Mouse (Mus musculus): ENCODE results near the gene Vezf1.

GRCm38 (mm10) chr11:88047871-88048531 lies 20.1 kb upstream of the Vezf1 start:
- TF ChIP-seq CTCF (IDR thresholded peaks at IDR 0.05) (no peak; the same call in 1 of the 2 replicates), EP300 (IDR thresholded peaks at IDR 0.05) (no peak)

Data from lung, postnatal 0 days (tissue).